Mouse (Mus musculus) lung, postnatal 25 days (tissue): ENCODE results near the gene Trub1.

Experiments used
- DNase-seq: peaks from one replicate; pipeline ENCODE4 v3.0.0; 2022; ENCODE audit warnings: low spot score

The Trub1 gene

DNA sequence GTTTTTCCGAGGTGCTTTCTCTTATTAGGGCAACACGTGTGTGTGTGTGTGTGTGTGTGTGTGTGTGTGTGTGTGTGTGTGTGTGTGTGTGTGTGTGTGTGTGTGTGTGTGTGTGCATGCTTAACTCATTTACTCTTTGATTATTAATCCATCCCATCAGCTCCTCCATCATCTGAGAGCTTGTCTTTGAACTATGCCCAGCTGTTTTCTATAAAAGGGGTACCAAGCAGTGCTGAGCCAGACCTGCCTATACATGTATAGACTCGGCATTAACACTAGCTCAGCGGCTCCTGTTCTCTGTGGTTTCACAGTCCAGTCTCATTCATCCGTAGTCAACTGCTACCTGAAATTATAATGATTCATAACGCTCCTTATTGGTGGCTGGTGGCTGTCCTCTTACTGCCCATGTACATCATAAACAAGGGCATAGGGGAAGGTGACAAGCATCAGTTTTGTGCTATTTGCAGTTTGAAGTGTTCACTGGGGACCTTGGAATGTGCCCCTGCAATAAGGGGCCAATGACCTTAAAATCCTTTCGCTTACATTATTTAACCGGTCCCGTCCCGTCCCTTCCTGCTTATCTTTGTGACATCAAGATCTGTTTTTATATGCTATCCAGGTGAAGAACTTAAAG lies 45.5 kb downstream of the Trub1 start:
- no peak for DNase-seq

DNA sequence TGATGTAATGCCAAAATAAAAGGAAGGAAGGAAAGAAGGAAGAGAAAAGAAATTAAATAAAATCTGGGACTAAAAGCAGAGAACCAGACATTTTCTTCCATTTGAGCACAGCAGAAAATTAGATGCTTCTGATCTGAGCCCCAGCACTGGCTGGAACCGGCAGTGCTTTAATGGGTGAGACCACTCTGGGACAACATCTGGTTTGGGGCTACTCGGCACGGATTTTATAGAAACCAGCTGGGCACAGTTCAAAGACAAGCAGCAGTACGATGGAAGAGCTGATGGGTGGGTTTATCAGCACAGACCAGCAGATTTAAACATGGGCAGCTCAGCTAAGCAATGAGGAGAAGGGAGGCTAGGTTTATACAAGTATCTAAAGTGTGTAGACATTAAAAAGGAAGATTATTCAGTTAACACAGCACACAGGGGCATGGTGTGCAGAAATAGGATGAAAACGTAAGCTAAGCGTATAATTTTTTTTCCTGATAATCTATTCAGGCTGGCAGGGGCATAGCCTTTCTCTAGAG lies 46.2 kb downstream of the Trub1 start:
- no peak for DNase-seq

DNA sequence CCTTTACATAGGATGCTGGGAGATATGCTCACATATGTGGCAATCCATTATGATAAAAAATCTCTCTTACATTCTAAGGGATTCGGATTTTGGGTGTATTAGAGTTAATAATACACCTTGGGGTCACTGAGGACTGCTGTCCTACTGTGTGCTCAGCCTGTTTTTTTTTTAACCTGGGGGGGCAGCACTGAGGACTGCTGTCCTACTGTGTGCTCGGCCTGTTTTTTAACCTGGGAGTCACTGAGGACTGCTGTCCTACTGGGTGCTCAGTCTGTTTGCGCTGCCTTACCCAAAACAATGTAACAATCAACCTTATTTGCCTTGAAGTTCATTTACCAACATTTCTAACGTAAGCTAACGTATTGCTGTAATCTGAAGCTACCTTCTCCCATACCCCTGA lies 47.5 kb downstream of the Trub1 start:
- DNase-seq = no peak

DNA sequence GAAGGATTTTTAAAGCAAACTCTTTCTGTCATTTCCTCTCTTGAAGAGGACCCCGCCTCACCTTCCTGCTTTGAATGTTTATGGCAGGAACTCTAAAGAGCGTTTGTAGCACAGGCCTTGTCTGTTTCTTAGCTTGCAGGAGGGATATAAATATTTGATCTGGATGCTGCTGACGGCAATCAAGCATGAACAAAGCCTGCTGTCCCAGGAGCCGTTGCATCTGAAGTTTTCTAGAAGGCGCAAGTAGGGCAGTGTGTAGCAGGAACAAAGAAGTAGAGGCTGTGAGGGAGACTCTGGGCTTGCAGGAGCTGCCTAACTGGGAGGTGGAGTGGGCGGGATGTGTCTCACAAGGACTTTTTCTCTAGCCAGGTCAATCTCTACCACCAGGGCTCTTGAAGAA lies 50.4 kb downstream of the Trub1 start:
- no peak for DNase-seq

DNA sequence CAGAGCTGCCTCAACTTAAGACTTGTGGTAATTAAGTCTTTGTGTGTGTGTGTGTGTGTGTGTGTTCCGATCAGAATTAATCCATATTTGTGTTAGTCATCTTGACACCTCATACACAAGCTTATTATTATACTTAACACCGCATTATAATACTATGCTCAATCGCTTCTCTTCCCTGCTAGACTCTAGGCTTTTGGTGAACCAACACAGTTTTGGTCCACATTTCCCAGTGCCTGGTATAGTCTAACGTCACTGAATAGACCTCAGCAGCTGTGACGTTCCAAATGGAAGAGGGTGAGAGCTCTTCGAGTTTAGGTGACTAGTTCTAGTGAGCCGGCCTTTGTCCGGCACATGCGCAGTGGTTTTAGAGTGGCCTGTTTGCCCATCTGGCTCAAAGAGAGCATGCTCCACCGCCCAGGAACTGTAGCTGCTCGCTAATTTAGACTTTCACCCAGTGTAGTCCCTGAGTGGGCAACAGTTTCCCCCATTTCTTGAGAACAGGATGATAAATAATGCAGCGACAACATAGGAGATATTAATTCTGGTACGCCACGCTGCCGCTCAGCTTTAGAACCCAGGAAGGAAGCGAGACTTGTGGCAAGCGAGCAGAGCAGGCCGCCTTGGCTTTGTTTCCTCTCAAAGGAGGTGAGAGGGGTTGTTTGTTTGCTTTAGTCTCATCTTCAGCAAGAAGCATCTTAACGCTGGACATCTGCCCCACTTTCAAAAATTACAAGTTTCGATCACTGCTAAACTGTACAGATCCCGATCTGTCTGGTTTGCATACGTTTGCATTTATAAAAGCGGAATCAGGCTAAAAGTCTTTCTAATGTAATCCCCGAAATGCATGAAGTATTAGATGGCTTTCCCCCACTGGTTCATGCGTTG lies 52.6 kb downstream of the Trub1 start:
- DNase-seq = no peak

DNA sequence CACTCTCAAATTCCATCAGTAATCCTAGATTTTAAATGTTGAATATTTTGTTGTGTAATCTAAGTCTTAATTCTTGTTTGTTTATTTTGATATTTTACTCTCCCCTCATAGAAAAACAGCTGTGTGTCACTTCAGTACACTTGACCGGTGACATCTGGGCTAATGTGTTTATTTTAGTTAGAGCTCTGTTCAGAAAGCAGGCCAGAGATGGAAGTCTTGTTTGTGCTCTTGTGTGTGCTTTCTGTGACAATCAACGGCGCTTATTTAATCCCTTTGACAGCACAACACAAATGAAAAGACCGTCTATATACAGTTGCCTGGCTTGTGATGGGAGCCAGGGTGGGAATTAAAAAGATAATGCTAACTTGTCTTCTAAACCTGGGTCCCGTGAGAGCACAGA lies 53.9 kb downstream of the Trub1 start:
- peak; percentile 9 for DNase-seq

DNA sequence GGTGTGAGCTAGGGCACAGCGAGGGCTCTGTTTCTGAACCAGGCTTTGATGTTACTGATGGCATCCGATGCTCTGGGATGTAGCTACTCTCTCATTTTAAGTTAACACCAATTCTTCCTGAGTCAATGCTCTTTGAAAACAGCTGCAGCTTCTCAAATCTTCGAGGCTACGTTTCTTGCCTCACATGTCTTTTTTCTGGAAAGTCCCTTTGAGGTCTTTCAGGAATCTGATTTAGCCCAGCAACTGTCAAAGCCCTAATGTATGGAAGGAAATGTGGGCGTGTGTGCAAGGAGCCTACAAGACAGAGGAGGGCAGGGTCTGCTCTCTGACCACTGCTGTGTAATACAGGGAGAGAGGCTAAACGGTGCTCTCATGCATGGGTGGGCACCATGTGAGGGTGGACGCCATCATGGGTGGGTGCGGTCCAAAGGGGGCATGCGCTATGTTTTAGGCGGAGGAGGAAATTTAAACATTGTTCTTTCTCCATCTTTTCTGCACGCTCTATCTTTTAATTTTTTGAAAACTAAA lies 55.6 kb downstream of the Trub1 start:
- DNase-seq = no peak

DNA sequence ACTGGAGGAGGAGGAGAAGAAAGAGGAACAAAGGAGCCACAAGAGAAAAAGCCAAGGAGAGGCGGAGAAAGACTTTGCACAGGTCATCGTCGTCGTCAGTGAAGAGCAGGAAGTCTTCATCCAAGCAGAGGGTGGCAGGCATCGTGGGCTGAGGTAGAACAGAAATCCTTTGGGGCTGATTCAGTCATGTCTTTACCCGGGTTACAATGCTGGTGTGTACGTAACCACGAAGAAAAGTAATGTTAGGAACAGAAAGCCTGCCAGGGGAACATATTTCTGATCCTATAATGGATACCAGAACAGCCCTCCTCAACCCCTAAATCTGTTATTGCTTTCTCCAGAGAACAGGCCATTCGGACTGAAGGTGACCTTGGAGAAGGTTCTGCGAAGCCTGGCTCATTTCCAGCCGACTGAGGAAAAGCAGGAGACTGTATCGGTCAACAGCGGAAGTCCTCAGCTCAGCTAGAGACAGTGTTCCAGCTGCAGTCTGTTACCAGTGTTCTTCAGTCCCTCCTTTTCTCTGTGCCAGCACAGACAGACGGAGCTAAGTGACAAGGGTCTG lies 57.1 kb downstream of the Trub1 start:
- peak; percentile 34 for DNase-seq

DNA sequence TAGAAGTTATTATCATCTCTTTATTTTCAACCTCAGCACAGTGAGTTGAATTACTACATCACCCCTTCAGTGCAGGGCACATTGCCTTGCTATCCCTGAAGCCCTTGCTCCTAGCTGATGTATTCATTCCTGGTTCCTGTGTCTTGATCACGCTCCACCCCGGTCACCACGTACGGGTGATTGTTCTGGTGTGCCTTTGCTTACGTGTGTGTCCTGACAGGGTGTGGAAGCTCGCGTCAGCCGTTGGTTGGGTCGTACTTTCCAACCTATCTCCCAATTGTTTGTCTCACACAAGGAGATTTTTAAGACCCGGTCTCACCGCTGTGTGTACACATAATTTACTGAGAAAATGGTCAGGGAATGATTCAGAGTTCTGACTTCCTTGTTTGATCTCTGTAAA lies 58.1 kb downstream of the Trub1 start:
- DNase-seq = no peak

DNA sequence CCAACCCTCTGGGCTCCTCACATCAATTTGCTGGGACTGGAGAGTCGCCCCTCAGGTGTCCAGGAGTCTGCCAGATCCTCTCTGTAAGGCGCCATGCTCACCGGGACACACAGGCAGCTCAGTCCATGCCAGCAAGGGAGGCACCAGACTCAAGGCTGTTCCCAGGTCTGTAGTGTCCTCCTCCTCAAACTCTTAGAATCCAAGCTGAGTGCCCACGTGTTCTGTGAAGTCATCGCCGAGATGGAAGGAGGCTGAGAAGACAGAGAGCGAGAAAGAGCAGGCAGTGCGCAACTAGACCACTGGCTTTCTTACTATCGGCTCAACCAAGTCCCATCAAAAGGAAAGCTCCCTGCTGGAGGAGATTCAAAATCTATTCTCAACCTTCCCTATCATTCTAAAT lies 60.4 kb downstream of the Trub1 start:
- DNase-seq = no peak

DNA sequence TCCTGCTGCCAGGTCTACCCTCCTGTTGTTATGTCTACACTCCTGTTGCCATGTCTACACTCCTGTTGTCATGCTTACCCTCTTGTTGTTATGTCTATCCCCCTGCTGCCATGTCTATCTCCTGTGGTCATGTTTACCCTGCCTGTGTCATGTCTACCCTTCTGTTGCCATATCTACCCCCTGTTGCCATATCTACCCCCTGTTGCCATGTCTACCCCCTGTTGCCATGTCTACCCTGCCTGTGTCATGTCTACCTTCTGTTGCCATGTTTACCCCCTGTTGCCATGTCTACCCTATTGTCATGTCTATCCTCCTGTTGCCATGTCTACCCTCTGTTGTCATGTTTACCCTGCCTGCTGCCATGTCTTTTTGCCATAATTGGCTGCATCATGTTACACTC lies 69.0 kb downstream of the Trub1 start:
- no peak for DNase-seq

DNA sequence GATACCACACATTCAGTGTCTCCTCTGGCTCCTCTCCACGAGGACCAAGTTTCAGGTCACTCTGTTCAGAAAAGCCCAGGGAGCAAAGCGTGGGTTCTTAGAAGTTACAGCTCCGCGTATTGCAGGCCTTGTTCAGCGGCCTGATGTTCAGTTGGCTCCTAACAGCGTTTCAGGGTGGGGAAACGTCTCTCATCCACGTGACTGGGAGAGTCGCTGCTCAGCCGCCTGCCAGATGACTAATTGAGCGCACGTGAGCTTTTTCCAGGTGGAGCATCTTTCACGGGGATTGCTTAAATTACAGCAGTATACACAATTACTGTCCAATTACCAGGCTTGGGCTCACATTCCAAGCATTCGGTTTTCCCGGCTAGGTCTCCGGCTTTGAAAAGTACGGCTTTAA lies 70.7 kb downstream of the Trub1 start:
- DNase-seq = no peak

DNA sequence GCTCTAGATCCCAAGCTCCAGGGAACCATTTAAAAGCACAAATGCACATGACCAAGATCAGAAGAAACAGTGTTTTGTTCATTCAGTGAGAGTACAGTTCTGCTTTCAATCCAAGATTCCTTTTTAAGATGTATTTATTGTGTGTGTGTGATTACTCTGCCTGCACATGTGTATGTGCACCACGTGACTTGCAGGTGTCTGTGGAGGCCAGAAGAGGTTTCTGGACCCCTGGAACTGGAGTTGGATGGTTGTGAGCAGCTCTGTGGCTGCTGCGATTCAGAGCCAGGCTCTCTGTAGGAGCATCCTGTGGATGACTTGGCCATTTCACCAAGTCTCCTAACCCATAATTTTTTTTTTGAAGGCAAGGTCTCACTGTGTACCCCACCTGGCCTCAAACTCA lies 73.0 kb downstream of the Trub1 start:
- DNase-seq = no peak

DNA sequence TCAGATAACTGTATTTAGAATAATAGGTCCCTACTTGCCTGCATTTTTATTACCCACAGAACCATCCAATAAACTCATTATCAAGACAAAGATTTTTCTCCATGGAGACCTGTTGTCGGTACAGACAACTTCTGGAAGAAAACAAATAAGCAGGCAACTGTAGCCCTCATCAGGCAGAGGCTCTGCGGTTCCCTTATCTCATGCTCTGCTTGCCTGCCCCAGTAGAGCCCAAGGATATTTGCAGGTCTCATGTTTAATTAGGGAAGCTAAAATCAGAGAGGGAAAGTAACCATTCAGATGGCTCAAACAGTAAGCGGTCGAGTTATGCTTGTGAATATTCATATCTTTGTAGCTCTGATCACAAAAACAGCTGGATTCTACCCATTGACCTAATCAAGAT lies 77.5 kb downstream of the Trub1 start:
- no peak for DNase-seq

DNA sequence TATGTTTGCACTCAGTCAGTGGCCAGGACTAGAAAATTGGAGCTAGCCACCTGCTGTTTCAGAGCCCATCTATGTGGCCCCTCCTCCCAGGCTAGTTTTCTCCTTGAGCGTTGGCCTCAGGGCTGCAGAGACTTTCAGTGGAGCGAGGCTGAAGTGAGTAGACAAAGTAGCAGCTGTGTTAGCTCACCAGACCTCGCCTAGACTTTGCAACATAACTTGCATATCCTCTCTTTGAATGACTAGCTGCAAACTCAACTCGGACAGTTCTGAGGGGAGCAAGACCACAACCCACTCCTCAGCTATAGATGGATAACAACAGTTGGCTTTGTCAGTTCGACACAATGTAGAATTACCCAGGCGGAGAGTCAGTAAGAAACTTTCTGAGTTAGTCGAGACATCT lies 81.5 kb downstream of the Trub1 start:
- no peak for DNase-seq

DNA sequence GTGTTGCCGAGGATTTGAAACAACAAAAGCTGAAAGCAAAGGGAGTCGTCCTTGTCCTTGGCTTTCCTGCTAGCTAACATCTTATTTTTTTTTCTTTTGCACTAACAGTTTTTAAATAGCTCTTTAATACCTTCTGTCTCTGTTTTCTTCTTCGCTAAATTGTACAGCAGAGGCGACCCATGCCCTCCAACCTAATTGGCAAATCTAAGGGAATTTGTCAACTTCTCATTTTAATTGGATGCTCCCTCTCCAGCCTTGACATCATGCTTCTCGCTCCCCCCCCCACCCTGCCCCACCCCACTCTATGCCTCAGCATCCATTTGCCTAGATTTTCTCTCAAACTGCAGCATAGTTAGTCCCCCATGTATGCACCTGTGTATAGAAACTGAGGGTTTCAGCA lies 83.8 kb downstream of the Trub1 start:
- no peak for DNase-seq

DNA sequence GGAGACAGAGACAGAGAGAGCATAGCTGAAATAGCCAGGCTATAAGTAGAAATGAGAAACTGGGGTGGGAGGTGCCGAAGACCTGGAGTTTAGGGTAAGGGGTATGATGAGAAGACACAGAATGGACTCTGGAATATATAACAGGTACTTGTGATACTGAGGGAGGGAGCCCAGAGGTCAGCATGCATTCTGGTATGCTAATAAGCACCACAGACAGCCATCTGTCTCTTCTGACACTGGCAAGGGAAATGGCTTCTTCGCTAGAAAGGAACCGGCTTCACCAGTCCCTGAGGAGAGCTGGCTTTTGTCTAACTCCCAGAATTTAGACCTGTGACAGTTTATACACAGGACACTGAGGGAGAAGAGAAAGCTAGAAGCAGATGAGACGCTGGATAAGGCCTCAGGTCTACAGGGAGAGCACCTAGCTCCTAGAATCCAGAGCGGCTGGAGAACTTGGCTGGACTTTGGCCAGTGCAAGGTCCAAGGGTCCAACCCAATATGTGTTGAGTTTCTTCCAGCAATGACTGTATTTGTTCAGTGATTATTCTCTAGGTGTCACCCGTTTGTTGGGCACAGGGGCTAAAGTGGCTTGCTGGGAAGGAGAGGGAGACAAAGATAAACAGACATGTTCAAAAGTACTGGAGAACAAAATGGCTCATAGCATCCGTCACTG lies 84.9 kb downstream of the Trub1 start:
- no peak for DNase-seq

DNA sequence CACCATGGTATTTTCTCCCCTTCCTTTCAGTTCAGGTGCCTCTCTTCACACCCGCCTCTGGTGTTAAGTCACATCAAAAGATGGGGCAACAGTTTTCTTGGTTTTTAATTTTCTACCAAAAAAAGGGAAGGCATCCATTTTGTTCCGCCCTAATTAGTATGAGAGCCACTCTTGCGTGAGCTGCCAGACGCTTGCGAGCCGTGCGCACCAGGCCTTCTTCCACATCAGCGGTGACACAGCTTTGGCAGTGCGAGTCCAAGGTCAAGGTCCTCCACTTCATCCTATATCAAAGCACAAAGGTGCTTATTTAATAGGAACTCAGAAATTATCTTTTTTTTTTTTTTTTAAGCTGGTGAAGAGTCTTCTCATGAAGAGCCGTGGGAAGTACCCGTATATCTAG lies 87.4 kb downstream of the Trub1 start:
- DNase-seq = no peak
